Mouse (Mus musculus): ENCODE data around the gene Ift22. TPM values are rescaled to one million over a fixed set of nuclear protein-coding genes. Genes with fewer than 3 reads are reported as not detected.

Ift22 gene
- polyA plus RNA-seq, 1 experiment, result 0.02 TPM

- no peak overlapping the region for H3K4me3 ChIP-seq (replicated peaks)
- H3K9me3 ChIP-seq (ENCODE audit: control insufficient read depth, low read length), result no peaks in the 10 kb centered on the region
- peaks cover 21% of the 10 kb centered on the region for H3K4me1 ChIP-seq (ENCODE audit: control insufficient read depth)
- no peaks in the 10 kb centered on the region for H3K27me3 ChIP-seq (ENCODE audit: control insufficient read depth)
- H3K36me3 ChIP-seq (ENCODE audit: control insufficient read depth), result peaks cover 40% of the 10 kb centered on the region
- no peak for TF ChIP-seq TAL1 (IDR thresholded peaks at IDR 0.05; ENCODE audit: low read length)
- TF ChIP-seq GATA1 (IDR thresholded peaks at IDR 0.05; ENCODE audit: low read length), result no peak
Observed at GRCm38 (mm10) chr5:136922830-136923229, 14.9 kb downstream of the Ift22 start.

GRCm38 (mm10) chr5:136923751-136924478 lies 16.0 kb downstream of the Ift22 start:
- TF ChIP-seq TAL1 (IDR thresholded peaks at IDR 0.05; ENCODE audit: low read length) (no peak), GATA1 (IDR thresholded peaks at IDR 0.05; ENCODE audit: low read length) (no peak)
- Histone ChIP-seq H3K36me3 (ENCODE audit: control insufficient read depth) (peaks cover 44% of the 10 kb centered on the region), H3K4me3 (replicated peaks) (no peak overlapping the region), H3K4me1 (ENCODE audit: control insufficient read depth) (peaks cover 15% of the 10 kb centered on the region), H3K27me3 (ENCODE audit: control insufficient read depth) (no peaks in the 10 kb centered on the region), H3K9me3 (ENCODE audit: control insufficient read depth, low read length) (no peaks in the 10 kb centered on the region)

GRCm38 (mm10) chr5:136929073-136929472 lies 21.1 kb downstream of the Ift22 start:
- Histone ChIP-seq H3K9me3 (ENCODE audit: control insufficient read depth, low read length) (no peaks in the 10 kb centered on the region), H3K4me1 (ENCODE audit: control insufficient read depth) (no peaks in the 10 kb centered on the region), H3K4me3 (replicated peaks) (no peak overlapping the region), H3K27me3 (ENCODE audit: control insufficient read depth) (no peaks in the 10 kb centered on the region), H3K36me3 (ENCODE audit: control insufficient read depth) (peaks cover 65% of the 10 kb centered on the region)
- TF ChIP-seq TAL1 (IDR thresholded peaks at IDR 0.05; ENCODE audit: low read length) (no peak), GATA1 (IDR thresholded peaks at IDR 0.05; ENCODE audit: low read length) (no peak)

GRCm38 (mm10) chr5:136931896-136932295 lies 23.9 kb downstream of the Ift22 start:
- H3K4me1 ChIP-seq (ENCODE audit: control insufficient read depth), result no peaks in the 10 kb centered on the region
- H3K36me3 ChIP-seq (ENCODE audit: control insufficient read depth), result peaks cover 48% of the 10 kb centered on the region
- no peak overlapping the region for H3K4me3 ChIP-seq (replicated peaks)
- H3K27me3 ChIP-seq (ENCODE audit: control insufficient read depth), result no peaks in the 10 kb centered on the region
- no peaks in the 10 kb centered on the region for H3K9me3 ChIP-seq (ENCODE audit: control insufficient read depth, low read length)
- TF ChIP-seq TAL1 (IDR thresholded peaks at IDR 0.05; ENCODE audit: low read length), result no peak
- no peak for TF ChIP-seq GATA1 (IDR thresholded peaks at IDR 0.05; ENCODE audit: low read length)

GRCm38 (mm10) chr5:136932956-136933355 lies 25.0 kb downstream of the Ift22 start:
- H3K27me3 ChIP-seq (ENCODE audit: control insufficient read depth), result no peaks in the 10 kb centered on the region
- no peak for TF ChIP-seq TAL1 (IDR thresholded peaks at IDR 0.05; ENCODE audit: low read length)
- TF ChIP-seq GATA1 (IDR thresholded peaks at IDR 0.05; ENCODE audit: low read length), result no peak
- no peaks in the 10 kb centered on the region for H3K4me1 ChIP-seq (ENCODE audit: control insufficient read depth)
- H3K4me3 ChIP-seq (replicated peaks), result no peak overlapping the region
- no peaks in the 10 kb centered on the region for H3K9me3 ChIP-seq (ENCODE audit: control insufficient read depth, low read length)
- H3K36me3 ChIP-seq (ENCODE audit: control insufficient read depth), result peaks cover 38% of the 10 kb centered on the region

GRCm38 (mm10) chr5:136933930-136934329 lies 26.0 kb downstream of the Ift22 start:
- no peak for TF ChIP-seq GATA1 (IDR thresholded peaks at IDR 0.05; ENCODE audit: low read length)
- TF ChIP-seq TAL1 (IDR thresholded peaks at IDR 0.05; ENCODE audit: low read length), result no peak
- no peaks in the 10 kb centered on the region for H3K4me1 ChIP-seq (ENCODE audit: control insufficient read depth)
- H3K36me3 ChIP-seq (ENCODE audit: control insufficient read depth), result peaks cover 35% of the 10 kb centered on the region
- H3K4me3 ChIP-seq (replicated peaks), result no peak overlapping the region
- no peaks in the 10 kb centered on the region for H3K9me3 ChIP-seq (ENCODE audit: control insufficient read depth, low read length)
- no peaks in the 10 kb centered on the region for H3K27me3 ChIP-seq (ENCODE audit: control insufficient read depth)

GRCm38 (mm10) chr5:136935905-136936695 lies 28.1 kb downstream of the Ift22 start:
- peaks cover 21% of the 10 kb centered on the region for H3K36me3 ChIP-seq (ENCODE audit: control insufficient read depth)
- peaks cover 4% of the 10 kb centered on the region for H3K9me3 ChIP-seq (ENCODE audit: control insufficient read depth, low read length)
- no peak overlapping the region for H3K4me3 ChIP-seq (replicated peaks)
- no peaks in the 10 kb centered on the region for H3K4me1 ChIP-seq (ENCODE audit: control insufficient read depth)
- no peaks in the 10 kb centered on the region for H3K27me3 ChIP-seq (ENCODE audit: control insufficient read depth)
- no peak for TF ChIP-seq TAL1 (IDR thresholded peaks at IDR 0.05; ENCODE audit: low read length)
- no peak for TF ChIP-seq GATA1 (IDR thresholded peaks at IDR 0.05; ENCODE audit: low read length)

- H3K4me1 ChIP-seq (ENCODE audit: control insufficient read depth), result no peaks in the 10 kb centered on the region
- peaks cover 4% of the 10 kb centered on the region for H3K9me3 ChIP-seq (ENCODE audit: control insufficient read depth, low read length)
- peaks cover 16% of the 10 kb centered on the region for H3K36me3 ChIP-seq (ENCODE audit: control insufficient read depth)
- H3K27me3 ChIP-seq (ENCODE audit: control insufficient read depth), result no peaks in the 10 kb centered on the region
- TF ChIP-seq TAL1 (IDR thresholded peaks at IDR 0.05; ENCODE audit: low read length) (no peak), GATA1 (IDR thresholded peaks at IDR 0.05; ENCODE audit: low read length) (no peak)
- no peak overlapping the region for H3K4me3 ChIP-seq (replicated peaks)
Observed at GRCm38 (mm10) chr5:136936750-136937149, 28.8 kb downstream of the Ift22 start.

- Histone ChIP-seq H3K27me3 (ENCODE audit: control insufficient read depth) (no peaks in the 10 kb centered on the region), H3K4me1 (ENCODE audit: control insufficient read depth) (no peaks in the 10 kb centered on the region), H3K9me3 (ENCODE audit: control insufficient read depth, low read length) (peaks cover 4% of the 10 kb centered on the region), H3K4me3 (replicated peaks) (no peak overlapping the region), H3K36me3 (ENCODE audit: control insufficient read depth) (peaks cover 12% of the 10 kb centered on the region)
- no peak for TF ChIP-seq GATA1 (IDR thresholded peaks at IDR 0.05; ENCODE audit: low read length)
- TF ChIP-seq TAL1 (IDR thresholded peaks at IDR 0.05; ENCODE audit: low read length), result no peak
Observed at GRCm38 (mm10) chr5:136937621-136938020, 29.7 kb downstream of the Ift22 start.

Measured in erythroblast, embryonic 14.5 days (primary cell).